Mouse (Mus musculus): ENCODE data around the gene Fmo4. TPM values are rescaled to one million over a fixed set of nuclear protein-coding genes. Genes with fewer than 3 reads are reported as not detected.
"Not testable (repeated sequence)": the region's sequence is repeated elsewhere in the genome, so short reads cannot be mapped to it uniquely, and the experiment has no call there.

The Fmo4 gene
- polyA plus RNA-seq, 1 experiment from 2014 or later, result not detected

- 75% methylated on average over 4 of the region's 4 CpGs for whole genome bisulfite sequencing
- H3K27me3 ChIP-seq (replicated peaks), result no peaks in the 10 kb centered on the region
- no peaks in the 10 kb centered on the region for H3K9me3 ChIP-seq (replicated peaks)
- no peaks in the 10 kb centered on the region for H3K36me3 ChIP-seq
- no peak overlapping the region for H3K4me2 ChIP-seq
- no peaks in the 10 kb centered on the region for H3K4me1 ChIP-seq (replicated peaks)
- H3K27ac ChIP-seq (ENCODE audit: poor library complexity, severe bottlenecking), result no peak overlapping the region
- no peak for ATAC-seq (ENCODE audit: insufficient number of reproducible peaks, low FRiP score)
- H3K4me3 ChIP-seq, result no peak overlapping the region
- no peak overlapping the region for H3K9ac ChIP-seq
These were observed 28.6 kb downstream of the Fmo4 start for GRCm38 (mm10) chr1:162785222-162785621.

- ATAC-seq (ENCODE audit: insufficient number of reproducible peaks, low FRiP score), result no peak
- 78% methylated on average over 7 of the region's 7 CpGs for WGBS
These were observed 30.0 kb downstream of the Fmo4 start for GRCm38 (mm10) chr1:162783669-162784248.

GRCm38 (mm10) chr1:162781035-162781434, 32.7 kb downstream of the Fmo4 start:
- H3K27ac ChIP-seq (ENCODE audit: poor library complexity, severe bottlenecking); H3K4me1 ChIP-seq (replicated peaks); H3K4me3 ChIP-seq; H3K36me3 ChIP-seq; H3K9ac ChIP-seq; H3K9me3 ChIP-seq (replicated peaks); H3K27me3 ChIP-seq (replicated peaks); ATAC-seq (ENCODE audit: insufficient number of reproducible peaks, low FRiP score); H3K4me2 ChIP-seq: not testable (repeated sequence)
- WGBS, result 88% methylated on average over 2 of the region's 2 CpGs

More at GRCm38 (mm10) chr1:162783669-162784248, 30.0 kb downstream of the Fmo4 start:
- H3K4me2 ChIP-seq, result no peak overlapping the region
- H3K36me3 ChIP-seq, result no peaks in the 10 kb centered on the region
- H3K27ac ChIP-seq (ENCODE audit: poor library complexity, severe bottlenecking), result no peak overlapping the region
- no peaks in the 10 kb centered on the region for H3K9me3 ChIP-seq (replicated peaks)
- H3K4me1 ChIP-seq (replicated peaks), result no peaks in the 10 kb centered on the region
- H3K9ac ChIP-seq, result no peak overlapping the region
- H3K4me3 ChIP-seq, result no peak overlapping the region
- H3K27me3 ChIP-seq (replicated peaks), result no peaks in the 10 kb centered on the region

- H3K9me3 ChIP-seq (replicated peaks), result no peaks in the 10 kb centered on the region
- no peak overlapping the region for H3K27ac ChIP-seq (ENCODE audit: poor library complexity, severe bottlenecking)
- 54% methylated on average over 5 of the region's 5 CpGs for WGBS
- ATAC-seq (ENCODE audit: insufficient number of reproducible peaks, low FRiP score), result no peak
- H3K36me3 ChIP-seq, result no peaks in the 10 kb centered on the region
- H3K4me3 ChIP-seq, result no peak overlapping the region
- no peak overlapping the region for H3K4me2 ChIP-seq
- H3K9ac ChIP-seq, result no peak overlapping the region
- peaks cover 5% of the 10 kb centered on the region; the same call in 1 of the 2 replicates for H3K4me1 ChIP-seq (replicated peaks)
- H3K27me3 ChIP-seq (replicated peaks), result no peaks in the 10 kb centered on the region
These were observed 35.7 kb downstream of the Fmo4 start for GRCm38 (mm10) chr1:162777943-162778538.

GRCm38 (mm10) chr1:162773661-162774060, 40.1 kb downstream of the Fmo4 start:
- Histone ChIP-seq H3K9ac (no peak overlapping the region), H3K36me3 (no peaks in the 10 kb centered on the region), H3K27me3 (replicated peaks) (no peaks in the 10 kb centered on the region), H3K4me3 (no peak overlapping the region), H3K9me3 (replicated peaks) (no peaks in the 10 kb centered on the region), H3K4me1 (replicated peaks) (peaks cover 5% of the 10 kb centered on the region; the same call in 1 of the 2 replicates), H3K27ac (ENCODE audit: poor library complexity, severe bottlenecking) (no peak overlapping the region), H3K4me2 (no peak overlapping the region)
- 68% methylated on average over 4 of the region's 4 CpGs for WGBS
- ATAC-seq (ENCODE audit: insufficient number of reproducible peaks, low FRiP score), result no peak

- no peak overlapping the region for H3K4me2 ChIP-seq
- no peak for ATAC-seq (ENCODE audit: insufficient number of reproducible peaks, low FRiP score)
- no peaks in the 10 kb centered on the region for H3K36me3 ChIP-seq
- H3K27ac ChIP-seq (ENCODE audit: poor library complexity, severe bottlenecking), result no peak overlapping the region
- H3K27me3 ChIP-seq (replicated peaks), result no peaks in the 10 kb centered on the region
- no peak overlapping the region for H3K4me3 ChIP-seq
- no peak overlapping the region for H3K9ac ChIP-seq
- no peaks in the 10 kb centered on the region for H3K4me1 ChIP-seq (replicated peaks)
- 62% methylated on average over 4 of the region's 4 CpGs for WGBS
- no peaks in the 10 kb centered on the region for H3K9me3 ChIP-seq (replicated peaks)
These were observed 42.0 kb downstream of the Fmo4 start for GRCm38 (mm10) chr1:162771617-162772360.

GRCm38 (mm10) chr1:162752009-162752408, 61.8 kb downstream of the Fmo4 start:
- Histone ChIP-seq H3K9me3 (replicated peaks) (no peaks in the 10 kb centered on the region), H3K27me3 (replicated peaks) (no peaks in the 10 kb centered on the region), H3K4me3 (no peak overlapping the region), H3K4me2 (no peak overlapping the region), H3K9ac (no peak overlapping the region), H3K27ac (ENCODE audit: poor library complexity, severe bottlenecking) (no peak overlapping the region), H3K36me3 (no peaks in the 10 kb centered on the region), H3K4me1 (replicated peaks) (no peaks in the 10 kb centered on the region)
- ATAC-seq (ENCODE audit: insufficient number of reproducible peaks, low FRiP score), result no peak
- WGBS, result 76% methylated on average over 6 of the region's 6 CpGs

GRCm38 (mm10) chr1:162749607-162750006, 64.2 kb downstream of the Fmo4 start:
- no peaks in the 10 kb centered on the region for H3K9me3 ChIP-seq (replicated peaks)
- no peaks in the 10 kb centered on the region for H3K36me3 ChIP-seq
- no peak overlapping the region for H3K4me2 ChIP-seq
- H3K27ac ChIP-seq (ENCODE audit: poor library complexity, severe bottlenecking), result no peak overlapping the region
- no peaks in the 10 kb centered on the region for H3K27me3 ChIP-seq (replicated peaks)
- no peak overlapping the region for H3K4me3 ChIP-seq
- ATAC-seq (ENCODE audit: insufficient number of reproducible peaks, low FRiP score), result no peak
- no peaks in the 10 kb centered on the region for H3K4me1 ChIP-seq (replicated peaks)
- H3K9ac ChIP-seq, result no peak overlapping the region
- WGBS, result 68% methylated on average over 7 of the region's 7 CpGs

GRCm38 (mm10) chr1:162748761-162749160, 65.0 kb downstream of the Fmo4 start:
- Histone ChIP-seq H3K27ac (ENCODE audit: poor library complexity, severe bottlenecking) (no peak overlapping the region), H3K9me3 (replicated peaks) (no peaks in the 10 kb centered on the region), H3K27me3 (replicated peaks) (no peaks in the 10 kb centered on the region), H3K4me2 (no peak overlapping the region), H3K4me1 (replicated peaks) (no peaks in the 10 kb centered on the region), H3K9ac (no peak overlapping the region), H3K36me3 (no peaks in the 10 kb centered on the region), H3K4me3 (no peak overlapping the region)
- no peak for ATAC-seq (ENCODE audit: insufficient number of reproducible peaks, low FRiP score)
- 77% methylated on average over 5 of the region's 5 CpGs for WGBS

Measured in heart, embryonic 12.5 days (tissue).